Mouse (Mus musculus) right cerebral cortex, postnatal 4 days (tissue): ENCODE results near the gene Hivep2.
A peak's percentile ranks its signal among the peaks of the same experiment; 100 is the strongest.

Experiments
- DNase-seq: peaks from one replicate; pipeline ENCODE4 v3.0.0-alpha.2; 2022

Hivep2 gene

GRCm38 (mm10) chr10:14050586-14050985, 84.7 kb downstream of the Hivep2 start:
- DNase-seq: no peak

GRCm38 (mm10) chr10:14052109-14052689, 86.3 kb downstream of the Hivep2 start:
- DNase-seq: no peak

- DNase-seq: no peak
Measured at GRCm38 (mm10) chr10:14054860-14055259, 89.0 kb downstream of the Hivep2 start.

GRCm38 (mm10) chr10:14055533-14055981, 89.7 kb downstream of the Hivep2 start:
- no peak for DNase-seq

GRCm38 (mm10) chr10:14056057-14056456, 90.2 kb downstream of the Hivep2 start:
- no peak for DNase-seq

- DNase-seq: peak; percentile 46
Measured at GRCm38 (mm10) chr10:14056584-14057451, 90.9 kb downstream of the Hivep2 start.

GRCm38 (mm10) chr10:14057841-14058605, 92.1 kb downstream of the Hivep2 start:
- DNase-seq: no peak

GRCm38 (mm10) chr10:14058742-14059141, 92.9 kb downstream of the Hivep2 start:
- DNase-seq: no peak

- DNase-seq: no peak
Measured at GRCm38 (mm10) chr10:14059581-14059980, 93.7 kb downstream of the Hivep2 start.

- no peak for DNase-seq
Measured at GRCm38 (mm10) chr10:14060302-14060701, 94.4 kb downstream of the Hivep2 start.

- no peak for DNase-seq
Measured at GRCm38 (mm10) chr10:14063226-14063625, 97.4 kb downstream of the Hivep2 start.

- no peak for DNase-seq
Measured at GRCm38 (mm10) chr10:14064759-14065395, 99.0 kb downstream of the Hivep2 start.

- DNase-seq: no peak
Measured at GRCm38 (mm10) chr10:14067802-14068201, 101.9 kb downstream of the Hivep2 start.

GRCm38 (mm10) chr10:14070498-14071079, 104.7 kb downstream of the Hivep2 start:
- DNase-seq: no peak

- DNase-seq: no peak
Measured at GRCm38 (mm10) chr10:14072504-14072903, 106.6 kb downstream of the Hivep2 start.

- no peak for DNase-seq
Measured at GRCm38 (mm10) chr10:14075767-14076166, 109.9 kb downstream of the Hivep2 start.

- DNase-seq: no peak
Measured at GRCm38 (mm10) chr10:14076880-14077279, 111.0 kb downstream of the Hivep2 start.

- DNase-seq: no peak
Measured at GRCm38 (mm10) chr10:14080830-14081229, 115.0 kb downstream of the Hivep2 start.

GRCm38 (mm10) chr10:14081824-14082223, 115.9 kb downstream of the Hivep2 start:
- DNase-seq: no peak

GRCm38 (mm10) chr10:14082275-14082674, 116.4 kb downstream of the Hivep2 start:
- no peak for DNase-seq

GRCm38 (mm10) chr10:14085241-14085659, 119.4 kb downstream of the Hivep2 start:
- DNase-seq: no peak

GRCm38 (mm10) chr10:14085882-14086515, 120.1 kb downstream of the Hivep2 start:
- no peak for DNase-seq
